Mouse (Mus musculus) ES-E14 (cell line): ENCODE measurements around the gene Kl.

Experiments used
- HCFC1 ChIP-seq: IDR thresholded peaks from 2 replicates; pipeline ENCODE4 v1.6.1; 2012; ENCODE audit warnings: low read length, inconsistent platforms, borderline replicate concordance; ENCODE audit not compliant: insufficient read depth
- MAFK ChIP-seq: IDR thresholded peaks from 2 replicates; pipeline ENCODE4 v1.6.1; 2014; ENCODE audit warnings: mild to moderate bottlenecking, low read depth, low read length, inconsistent platforms; ENCODE audit not compliant: insufficient read depth
- ZC3H11A ChIP-seq: IDR thresholded peaks from 2 replicates; pipeline ENCODE4 v1.6.1; 2012; ENCODE audit warnings: low read depth, mild to moderate bottlenecking, inconsistent platforms, low read length, borderline replicate concordance

- TF ChIP-seq HCFC1 (no peak), ZC3H11A (no peak), MAFK (no peak)
Measured at GRCm38 (mm10) chr5:150918599-150918998, 33.8 kb upstream of the Kl start.
